Mouse (Mus musculus) CD4-positive, CD25-positive, alpha-beta regulatory T cell (primary cell): Measurements from ENCODE around the gene Olfr1026. TPM values are rescaled to one million over a fixed set of nuclear protein-coding genes. Genes with fewer than 3 reads are reported as not detected.

Source experiments
- polyA plus RNA-seq: library from polyadenylated mRNA; unstranded; fragments of 100-300 nt; shearing (Covaris generic); gene quantifications from one replicate; pipeline ENCODE4 v1.2.1, GENCODE M21; 2017

The Olfr1026 gene
- not detected for polyA plus RNA-seq

DNA sequence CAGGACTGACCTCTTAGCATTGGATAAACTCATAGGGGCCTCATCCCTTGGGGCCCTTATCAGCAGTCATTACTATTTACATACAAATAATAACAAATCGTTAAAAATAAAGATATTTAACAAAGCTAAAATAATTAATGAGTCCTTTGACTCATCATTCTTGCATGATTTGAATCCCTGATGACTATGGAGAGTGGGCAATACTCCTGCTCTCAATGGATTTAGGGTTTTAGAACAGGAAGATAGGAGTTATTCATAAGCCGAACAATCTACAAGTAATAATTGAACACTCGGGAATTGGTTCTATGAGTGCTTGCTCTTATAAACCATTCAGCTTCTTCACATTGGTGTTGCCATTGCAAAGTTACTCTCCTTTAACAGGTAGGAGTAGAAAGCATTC is at the start of gene Olfr1026:
Olfr1026 (plus strand) TSS at position 301 of the 400 bp plus-strand sequence.

DNA sequence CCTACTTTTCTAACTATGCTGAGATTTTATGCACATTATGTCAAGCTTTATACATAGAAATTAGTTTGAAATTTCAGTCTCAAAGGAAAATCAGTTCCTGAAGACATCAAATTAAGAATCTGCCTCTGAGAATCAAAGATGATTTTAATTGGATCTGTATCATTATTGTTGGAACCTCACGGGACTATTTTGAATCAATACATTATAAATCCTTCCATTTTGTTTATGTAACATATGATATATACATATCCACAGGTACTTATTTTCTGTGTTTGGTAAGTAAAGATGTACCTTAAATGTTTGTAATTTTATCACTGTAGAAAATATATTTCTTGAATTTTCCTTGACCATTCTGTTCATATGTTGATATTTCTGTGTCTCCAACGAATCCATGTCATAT is 36.0 kb upstream of the Olfr1026 start, which contains the start of gene Olfr1023:
Olfr1023 (plus strand) TSS at position 301 of the 400 bp plus-strand sequence.

DNA sequence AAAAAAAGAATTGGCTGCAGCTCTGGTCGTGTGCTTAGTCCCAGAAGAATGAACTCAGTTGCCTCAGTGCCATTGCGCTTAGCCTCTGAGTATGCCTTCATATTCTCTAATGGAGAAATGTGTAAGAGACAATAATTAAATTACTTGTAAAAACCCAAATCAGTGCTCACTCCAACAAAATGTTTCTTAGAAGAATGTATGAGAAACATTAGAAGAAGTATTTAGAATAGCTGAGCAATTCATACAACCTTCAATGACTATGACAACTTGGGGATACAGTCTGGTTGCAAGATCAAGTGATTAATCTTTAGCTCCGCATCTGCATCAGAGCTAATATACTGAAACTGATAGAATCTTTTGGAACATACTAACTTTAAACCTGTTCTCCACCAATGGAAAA is 16.4 kb upstream of the Olfr1026 start, which contains the start of gene Olfr1024:
Olfr1024 (minus strand) TSS at position 101 of the 400 bp plus-strand sequence.

DNA sequence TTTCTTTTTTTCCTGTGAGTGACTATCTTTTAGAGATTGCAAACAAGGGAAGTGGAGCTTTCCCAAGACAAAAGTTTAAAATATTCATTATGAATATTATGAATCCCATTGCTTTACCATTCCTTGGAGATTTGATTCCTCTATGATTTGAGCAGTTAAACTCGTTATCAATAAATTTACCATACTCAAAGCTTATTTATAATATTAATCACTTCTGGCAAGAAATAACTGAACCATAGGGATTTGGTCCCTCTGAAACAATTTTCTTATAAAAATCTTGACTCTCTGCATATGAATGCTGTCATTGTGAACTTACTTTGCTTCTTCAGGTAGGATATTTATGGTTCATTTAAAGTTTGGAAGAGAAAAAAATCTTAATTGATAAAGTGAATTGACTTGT is 6.5 kb upstream of the Olfr1026 start, which contains the start of gene Olfr1025-ps1:
Olfr1025-ps1 (plus strand) TSS at position 301 of the 400 bp plus-strand sequence.

DNA sequence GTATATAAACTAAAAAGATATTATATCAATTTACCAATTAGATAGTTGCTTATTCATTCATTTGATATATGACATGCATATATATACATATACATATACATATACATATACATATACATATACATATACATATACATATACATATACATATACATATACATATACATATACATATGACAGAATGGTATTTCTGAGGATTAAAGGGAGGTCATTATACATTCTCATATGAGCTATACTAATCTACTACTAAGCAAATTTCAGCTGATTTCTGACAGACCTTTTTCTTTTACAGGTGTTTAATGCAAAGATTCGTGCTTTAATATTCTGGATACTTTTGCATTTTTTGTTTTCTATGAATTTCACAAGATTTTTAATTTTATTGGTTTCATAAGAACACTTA is 28.8 kb downstream of the Olfr1026 start, which contains the start of gene Olfr1028:
Olfr1028 (plus strand) TSS at position 301 of the 400 bp plus-strand sequence.

DNA sequence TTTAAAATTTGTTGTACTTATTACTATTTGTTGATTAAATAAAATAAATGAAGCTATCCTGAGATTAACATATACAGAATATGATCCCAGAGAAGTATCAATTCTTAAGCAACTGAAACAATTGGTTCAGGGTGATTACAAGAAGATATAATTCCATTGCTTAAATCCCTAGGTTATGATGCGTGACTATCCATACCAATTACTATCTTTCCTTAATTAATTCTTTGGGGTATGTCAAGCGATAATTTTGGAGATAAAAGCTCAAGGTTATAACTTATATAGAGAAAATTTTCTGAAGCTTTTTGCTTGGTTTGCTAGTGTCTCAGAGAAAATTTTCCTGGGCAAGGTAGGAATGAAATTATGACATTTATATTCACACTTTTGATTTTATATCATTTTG is 52.2 kb downstream of the Olfr1026 start, which contains the start of gene Olfr1029:
Olfr1029 (plus strand) TSS at position 301 of the 400 bp plus-strand sequence.

Other genes starting within 250 kb of the Olfr1026 start
- gene Olfr1006, start 242.8 kb upstream of the Olfr1026 start, polyA plus RNA-seq = not detected
- not detected for gene Olfr1008, start 232.1 kb upstream of the Olfr1026 start, polyA plus RNA-seq
- gene Olfr1009, start 206.1 kb upstream of the Olfr1026 start, polyA plus RNA-seq = not detected
- gene Olfr1012, start 158.8 kb upstream of the Olfr1026 start, polyA plus RNA-seq = not detected
- not detected for gene Olfr1013, start 154.5 kb upstream of the Olfr1026 start, polyA plus RNA-seq
- 0.07 TPM for gene Olfr1014, start 148.8 kb upstream of the Olfr1026 start, polyA plus RNA-seq
- gene Olfr1015, start 139.5 kb upstream of the Olfr1026 start, polyA plus RNA-seq = not detected
- gene Olfr1016, start 119.0 kb upstream of the Olfr1026 start, polyA plus RNA-seq = 0.32 TPM
- not detected for gene Olfr1018, start 103.1 kb upstream of the Olfr1026 start, polyA plus RNA-seq
- not detected for gene Olfr1019, start 76.1 kb upstream of the Olfr1026 start, polyA plus RNA-seq
- gene Olfr1020, start 74.5 kb upstream of the Olfr1026 start, polyA plus RNA-seq = not detected
- gene Olfr1022, start 53.0 kb upstream of the Olfr1026 start, polyA plus RNA-seq = not detected
- gene Olfr1023, start 35.9 kb upstream of the Olfr1026 start, polyA plus RNA-seq = not detected
- not detected for gene Olfr1024, start 16.5 kb upstream of the Olfr1026 start, polyA plus RNA-seq
- not detected for gene Olfr1025-ps1, start 6.4 kb upstream of the Olfr1026 start, polyA plus RNA-seq
- gene Olfr1028, start 28.9 kb downstream of the Olfr1026 start, polyA plus RNA-seq = not detected
- gene Olfr1029, start 52.3 kb downstream of the Olfr1026 start, polyA plus RNA-seq = 0.10 TPM
- gene Olfr1030, start 57.7 kb downstream of the Olfr1026 start, polyA plus RNA-seq = 0.04 TPM
- not detected for gene Olfr1031, start 68.7 kb downstream of the Olfr1026 start, polyA plus RNA-seq
- not detected for gene Olfr1032, start 84.0 kb downstream of the Olfr1026 start, polyA plus RNA-seq
- 3.2 TPM for gene Olfr1033, start 99.1 kb downstream of the Olfr1026 start, polyA plus RNA-seq
- not detected for gene Olfr1034, start 124.3 kb downstream of the Olfr1026 start, polyA plus RNA-seq
- gene Olfr1036, start 152.4 kb downstream of the Olfr1026 start, polyA plus RNA-seq = not detected
- not detected for gene Olfr1037, start 165.8 kb downstream of the Olfr1026 start, polyA plus RNA-seq
- not detected for gene Olfr1039, start 214.4 kb downstream of the Olfr1026 start, polyA plus RNA-seq
- not detected for gene Olfr1040, start 225.2 kb downstream of the Olfr1026 start, polyA plus RNA-seq
- gene Olfr1042, start 240.3 kb downstream of the Olfr1026 start, polyA plus RNA-seq = 0.05 TPM
- 0.11 TPM for gene Olfr1043, start 246.0 kb downstream of the Olfr1026 start, polyA plus RNA-seq